Mouse (Mus musculus): Measurements from ENCODE around the gene Skor1. TPM values are rescaled to one million over a fixed set of nuclear protein-coding genes. Genes with fewer than 3 reads are reported as not detected.

The Skor1 gene
- polyA plus RNA-seq, 1 experiment: 0.02 TPM

- TF ChIP-seq CTCF (IDR thresholded peaks at IDR 0.05; ENCODE audit: insufficient read depth, low read length) (no peak), POLR2A (IDR thresholded peaks at IDR 0.05; ENCODE audit: borderline replicate concordance, extremely low read depth, low read depth, low read length) (no peak)
- no peak for DNase-seq
- Histone ChIP-seq H3K4me1 (ENCODE audit: control insufficient read depth, insufficient read depth, low read length) (peaks cover 9% of the 10 kb centered on the region; the same call in 1 of the 2 replicates), H3K4me3 (replicated peaks; ENCODE audit: extremely low read depth, low read depth, low read length) (no peak overlapping the region)
- 9% methylated on average over 6 of the region's 6 CpGs for WGBS
These were observed 11.2 kb downstream of the Skor1 start for GRCm38 (mm10) chr9:63137615-63137915.

- WGBS: 10% methylated on average over 19 of the region's 19 CpGs
These were observed 11.8 kb downstream of the Skor1 start for GRCm38 (mm10) chr9:63136756-63137614.

DNA sequence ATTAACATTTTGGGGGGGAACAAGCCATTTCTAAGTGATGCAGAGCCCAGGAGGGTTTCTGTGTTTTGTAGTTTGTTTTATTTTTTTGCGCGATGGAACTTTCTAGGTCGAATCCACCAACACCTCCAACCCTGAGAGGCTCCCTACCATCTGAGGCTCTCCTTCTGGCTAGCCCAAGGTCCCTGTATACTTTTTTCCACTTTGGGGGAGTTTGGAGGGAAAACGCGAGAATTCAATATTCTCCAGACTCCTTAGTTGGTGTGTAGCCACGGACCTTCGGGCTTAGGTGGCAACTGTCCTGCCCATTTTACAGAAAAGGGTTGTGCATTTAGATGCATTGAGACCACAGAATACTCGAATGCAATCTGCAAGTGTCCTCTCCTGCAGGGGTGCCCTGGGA lies 12.5 kb downstream of the Skor1 start:
- no peak for DNase-seq
- 8% methylated on average over 8 of the region's 8 CpGs for WGBS
- Histone ChIP-seq H3K4me1 (ENCODE audit: control insufficient read depth, insufficient read depth, low read length) (peaks cover 9% of the 10 kb centered on the region; the same call in 1 of the 2 replicates), H3K4me3 (replicated peaks; ENCODE audit: extremely low read depth, low read depth, low read length) (no peak overlapping the region)
- no peak for TF ChIP-seq POLR2A (IDR thresholded peaks at IDR 0.05; ENCODE audit: borderline replicate concordance, extremely low read depth, low read depth, low read length)
- no peak for TF ChIP-seq CTCF (IDR thresholded peaks at IDR 0.05; ENCODE audit: insufficient read depth, low read length)

More at GRCm38 (mm10) chr9:63136756-63137614, 11.8 kb downstream of the Skor1 start:
- no peak overlapping the region for H3K4me3 ChIP-seq (replicated peaks; ENCODE audit: extremely low read depth, low read depth, low read length)
- peaks cover 9% of the 10 kb centered on the region; the same call in 1 of the 2 replicates for H3K4me1 ChIP-seq (ENCODE audit: control insufficient read depth, insufficient read depth, low read length)
- TF ChIP-seq POLR2A (IDR thresholded peaks at IDR 0.05; ENCODE audit: borderline replicate concordance, extremely low read depth, low read depth, low read length) (no peak), CTCF (IDR thresholded peaks at IDR 0.05; ENCODE audit: insufficient read depth, low read length) (no peak)
- DNase-seq: no peak

- TF ChIP-seq POLR2A (IDR thresholded peaks at IDR 0.05; ENCODE audit: borderline replicate concordance, extremely low read depth, low read depth, low read length) (no peak), CTCF (IDR thresholded peaks at IDR 0.05; ENCODE audit: insufficient read depth, low read length) (peak; percentile 81)
- peak overlapping the region; percentile 55 for H3K4me3 ChIP-seq (replicated peaks; ENCODE audit: extremely low read depth, low read depth, low read length)
- DNase-seq: peak; percentile 59
- under 1% methylated on average over 16 of the region's 16 CpGs for WGBS
- peaks cover 9% of the 10 kb centered on the region; the same call in 1 of the 2 replicates for H3K4me1 ChIP-seq (ENCODE audit: control insufficient read depth, insufficient read depth, low read length)
These were observed 13.0 kb downstream of the Skor1 start for GRCm38 (mm10) chr9:63135801-63136200.

DNA sequence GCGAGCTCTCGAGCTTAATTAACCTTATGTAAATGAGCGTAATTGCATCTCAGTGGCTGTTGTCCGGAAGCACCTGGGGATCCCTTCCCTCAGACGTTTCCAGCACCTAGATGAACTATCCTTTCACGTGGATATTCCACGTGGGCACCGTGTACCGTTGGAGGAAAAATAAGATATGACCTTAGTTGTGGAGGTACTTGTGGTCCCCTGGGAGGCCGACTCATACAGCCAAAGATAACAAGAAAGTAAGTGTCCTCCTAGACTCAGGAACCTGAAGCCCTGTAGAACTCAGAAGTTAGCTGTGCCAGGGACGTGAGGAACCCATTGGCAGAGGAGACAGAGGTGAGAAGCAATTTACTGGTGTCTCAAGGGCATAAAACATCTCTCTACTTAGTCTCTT lies 13.4 kb downstream of the Skor1 start:
- Histone ChIP-seq H3K4me3 (replicated peaks; ENCODE audit: extremely low read depth, low read depth, low read length) (peak overlapping the region; percentile 8), H3K4me1 (ENCODE audit: control insufficient read depth, insufficient read depth, low read length) (peaks cover 9% of the 10 kb centered on the region; the same call in 1 of the 2 replicates)
- no peak for TF ChIP-seq POLR2A (IDR thresholded peaks at IDR 0.05; ENCODE audit: borderline replicate concordance, extremely low read depth, low read depth, low read length)
- no peak for TF ChIP-seq CTCF (IDR thresholded peaks at IDR 0.05; ENCODE audit: insufficient read depth, low read length)
- 5% methylated on average over 11 of the region's 11 CpGs for WGBS
- DNase-seq: no peak

DNA sequence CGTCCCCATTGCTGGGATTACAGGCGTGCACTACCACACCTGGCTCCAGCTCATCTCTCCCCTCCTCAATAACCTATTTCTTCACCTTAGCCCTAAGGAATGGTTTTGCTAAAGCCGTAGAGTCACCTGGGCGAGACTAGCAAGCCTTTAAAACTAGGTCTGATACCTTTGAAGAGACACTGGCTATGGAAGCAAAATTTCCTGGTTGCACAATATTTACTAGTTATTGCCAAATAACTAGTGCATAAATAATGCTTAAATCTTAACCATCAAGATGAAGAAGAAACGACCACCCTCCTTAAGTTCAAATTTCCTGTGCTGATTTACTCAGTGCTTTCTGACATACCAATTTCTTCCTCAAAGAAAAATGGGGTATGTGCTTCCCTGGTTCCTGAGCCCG lies 15.1 kb downstream of the Skor1 start:
- DNase-seq: no peak
- TF ChIP-seq POLR2A (IDR thresholded peaks at IDR 0.05; ENCODE audit: borderline replicate concordance, extremely low read depth, low read depth, low read length) (no peak), CTCF (IDR thresholded peaks at IDR 0.05; ENCODE audit: insufficient read depth, low read length) (no peak)
- peak overlapping the region; percentile 57 for H3K4me3 ChIP-seq (replicated peaks; ENCODE audit: extremely low read depth, low read depth, low read length)
- peaks cover 9% of the 10 kb centered on the region; the same call in 1 of the 2 replicates for H3K4me1 ChIP-seq (ENCODE audit: control insufficient read depth, insufficient read depth, low read length)
- WGBS: 7% methylated on average over 6 of the region's 6 CpGs

- Histone ChIP-seq H3K4me3 (replicated peaks; ENCODE audit: extremely low read depth, low read depth, low read length) (peak overlapping the region; percentile 96), H3K4me1 (ENCODE audit: control insufficient read depth, insufficient read depth, low read length) (peaks cover 9% of the 10 kb centered on the region; the same call in 1 of the 2 replicates)
- under 1% methylated on average over 48 of the region's 48 CpGs for WGBS
- TF ChIP-seq POLR2A (IDR thresholded peaks at IDR 0.05; ENCODE audit: borderline replicate concordance, extremely low read depth, low read depth, low read length) (peak; percentile 98), CTCF (IDR thresholded peaks at IDR 0.05; ENCODE audit: insufficient read depth, low read length) (no peak)
- peak; percentile 92 for DNase-seq
These were observed 15.8 kb downstream of the Skor1 start for GRCm38 (mm10) chr9:63132673-63133601.

- peak overlapping the region; percentile 96 for H3K4me3 ChIP-seq (replicated peaks; ENCODE audit: extremely low read depth, low read depth, low read length)
- peaks cover 9% of the 10 kb centered on the region; the same call in 1 of the 2 replicates for H3K4me1 ChIP-seq (ENCODE audit: control insufficient read depth, insufficient read depth, low read length)
- peak; percentile 63 for DNase-seq
- TF ChIP-seq POLR2A (IDR thresholded peaks at IDR 0.05; ENCODE audit: borderline replicate concordance, extremely low read depth, low read depth, low read length): no peak
- no peak for TF ChIP-seq CTCF (IDR thresholded peaks at IDR 0.05; ENCODE audit: insufficient read depth, low read length)
- WGBS: 10% methylated on average over 28 of the region's 28 CpGs
These were observed 16.7 kb downstream of the Skor1 start for GRCm38 (mm10) chr9:63131957-63132602.

GRCm38 (mm10) chr9:63129641-63130041 lies 19.1 kb downstream of the Skor1 start:
- TF ChIP-seq POLR2A (IDR thresholded peaks at IDR 0.05; ENCODE audit: borderline replicate concordance, extremely low read depth, low read depth, low read length): no peak
- no peak for TF ChIP-seq CTCF (IDR thresholded peaks at IDR 0.05; ENCODE audit: insufficient read depth, low read length)
- H3K4me1 ChIP-seq (ENCODE audit: control insufficient read depth, insufficient read depth, low read length): peaks cover 3% of the 10 kb centered on the region; the same call in 1 of the 2 replicates
- no peak overlapping the region for H3K4me3 ChIP-seq (replicated peaks; ENCODE audit: extremely low read depth, low read depth, low read length)
- peak; percentile 54 for DNase-seq
- 45% methylated on average over 8 of the region's 8 CpGs for WGBS
